Mouse (Mus musculus) hindbrain, embryonic 16.5 days (tissue): ENCODE measurements at regions not wholly inside any gene's neighbourhood (a gene's known extent, or its start where the extent isn't known, plus 50 kb on each side); places are given as distances from the start of the nearest gene placed in this dataset.

Experiments
- ATAC-seq: fragments of 200-750 bp; cut with Nextera tagmentation; 2 replicates; pipeline ENCODE4 v1.8.0; 2017; ENCODE audit warnings: moderate TSS enrichment, moderate library complexity
- H3K27ac ChIP-seq: fragments of 300-500 bp; sonication (generic); 2 replicates; pipeline ENCODE4 v1.5.1; 2014; ENCODE audit warnings: low read depth, mild to moderate bottlenecking, control low read depth, low read length, moderate library complexity
- H3K27me3 ChIP-seq: fragments of 300-500 bp; sonication (generic); replicated peaks from 2 replicates; pipeline ENCODE4 v1.6.1; 2014; ENCODE audit warnings: low read length; ENCODE audit not compliant: control insufficient read depth, insufficient read depth
- H3K36me3 ChIP-seq: fragments of 300-500 bp; sonication (generic); 2 replicates; pipeline ENCODE4 v1.6.1; 2014; ENCODE audit warnings: mild to moderate bottlenecking, low read length, moderate library complexity, mixed read lengths; ENCODE audit not compliant: control insufficient read depth, insufficient read depth
- H3K4me1 ChIP-seq: fragments of 300-500 bp; sonication (generic); 2 replicates; pipeline ENCODE4 v1.6.1; 2014; ENCODE audit warnings: low read depth, low read length; ENCODE audit not compliant: control insufficient read depth, insufficient read depth
- H3K4me2 ChIP-seq: fragments of 300-500 bp; sonication (generic); 2 replicates; pipeline ENCODE4 v1.6.1; 2014; ENCODE audit warnings: mild to moderate bottlenecking, low read length, control low read depth, moderate library complexity
- H3K4me3 ChIP-seq: fragments of 300-500 bp; sonication (generic); 2 replicates; pipeline ENCODE4 v1.5.1; 2014; ENCODE audit warnings: mild to moderate bottlenecking, low read length, control low read depth, moderate library complexity
- H3K9ac ChIP-seq: fragments of 300-500 bp; sonication (generic); 2 replicates; pipeline ENCODE4 v1.6.1; 2014; ENCODE audit warnings: low read depth, mild to moderate bottlenecking, control low read depth, low read length, moderate library complexity
- H3K9me3 ChIP-seq: fragments of 300-500 bp; sonication (generic); 2 replicates; pipeline ENCODE4 v1.6.1; 2014; ENCODE audit warnings: mild to moderate bottlenecking, low read length, moderate library complexity; ENCODE audit not compliant: control insufficient read depth
- WGBS: fragments of 180-500 bp; shearing (Covaris S2); extraction: QIAGEN DNeasy Blood & Tissue Kit; methylation state at CpG from one replicate; pipeline ENCODE4 v1.1.7; 2014; 5-methylcytosine and 5-hydroxymethylcytosine counted together

GRCm38 (mm10) chr11:92967288-92967687 is 130.5 kb upstream of the Car10 start:
- no peak for ATAC-seq
- 82% methylated on average over 1 of the region's 1 CpGs for WGBS
- H3K27me3 ChIP-seq: no peaks in the 10 kb centered on the region

GRCm38 (mm10) chr11:92999603-93000002 is 98.2 kb upstream of the Car10 start:
- Histone ChIP-seq H3K4me1 (no peaks in the 10 kb centered on the region), H3K4me2 (no peak overlapping the region), H3K36me3 (no peaks in the 10 kb centered on the region), H3K27me3 (no peaks in the 10 kb centered on the region), H3K4me3 (no peak overlapping the region), H3K9me3 (no peaks in the 10 kb centered on the region), H3K9ac (no peak overlapping the region), H3K27ac (no peak overlapping the region)
- ATAC-seq: no peak
- 75% methylated on average over 1 of the region's 1 CpGs for WGBS

More at GRCm38 (mm10) chr11:92967288-92967687, 130.5 kb upstream of the Car10 start:
- Histone ChIP-seq H3K9ac (no peak overlapping the region), H3K4me2 (no peak overlapping the region), H3K4me1 (no peaks in the 10 kb centered on the region), H3K9me3 (no peaks in the 10 kb centered on the region), H3K27ac (no peak overlapping the region), H3K36me3 (no peaks in the 10 kb centered on the region), H3K4me3 (no peak overlapping the region)

GRCm38 (mm10) chr11:93005991-93006390 is 91.8 kb upstream of the Car10 start:
- Histone ChIP-seq H3K27me3 (no peaks in the 10 kb centered on the region), H3K4me3 (no peak overlapping the region), H3K9me3 (no peaks in the 10 kb centered on the region), H3K4me1 (no peaks in the 10 kb centered on the region), H3K36me3 (no peaks in the 10 kb centered on the region), H3K27ac (no peak overlapping the region), H3K9ac (no peak overlapping the region), H3K4me2 (no peak overlapping the region)
- 59% methylated on average over 1 of the region's 1 CpGs for WGBS
- ATAC-seq: no peak

DNA sequence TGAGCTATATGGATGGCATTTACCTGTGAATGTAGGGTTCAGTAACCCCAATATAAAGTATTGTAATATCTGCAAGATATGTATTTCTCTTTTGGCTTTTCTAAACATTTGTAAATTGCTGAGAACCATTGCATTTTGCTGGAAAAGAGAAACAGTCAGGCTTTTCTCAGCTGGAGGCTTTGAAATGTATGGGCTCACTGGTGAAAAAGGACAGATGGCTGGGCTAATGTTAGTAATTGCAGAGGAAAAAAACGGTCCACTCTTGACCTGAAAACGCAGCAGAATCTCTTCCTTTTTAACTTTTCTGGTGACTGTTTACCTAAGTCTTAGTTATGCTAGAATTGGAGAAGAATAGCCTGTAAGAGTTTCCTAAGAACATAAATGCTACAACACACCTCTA is 71.8 kb upstream of the Car10 start:
- Histone ChIP-seq H3K9me3 (no peaks in the 10 kb centered on the region), H3K4me1 (no peaks in the 10 kb centered on the region), H3K9ac (no peak overlapping the region), H3K27ac (no peak overlapping the region), H3K27me3 (no peaks in the 10 kb centered on the region), H3K4me2 (no peak overlapping the region), H3K36me3 (no peaks in the 10 kb centered on the region), H3K4me3 (no peak overlapping the region)
- 39% methylated on average over 2 of the region's 2 CpGs for WGBS
- ATAC-seq: no peak

GRCm38 (mm10) chr11:93035509-93035908 is 62.3 kb upstream of the Car10 start:
- Histone ChIP-seq H3K9me3 (no peaks in the 10 kb centered on the region), H3K27ac (no peak overlapping the region), H3K27me3 (no peaks in the 10 kb centered on the region), H3K9ac (no peak overlapping the region), H3K4me2 (no peak overlapping the region), H3K4me3 (no peak overlapping the region), H3K4me1 (no peaks in the 10 kb centered on the region), H3K36me3 (no peaks in the 10 kb centered on the region)
- whole genome bisulfite sequencing: 76% methylated on average over 1 of the region's 1 CpGs
- no peak for ATAC-seq

GRCm38 (mm10) chr11:93037846-93038245 is 60.0 kb upstream of the Car10 start:
- no peak overlapping the region for H3K4me3 ChIP-seq
- no peaks in the 10 kb centered on the region for H3K4me1 ChIP-seq
- H3K27me3 ChIP-seq: no peaks in the 10 kb centered on the region
- no peak overlapping the region for H3K9ac ChIP-seq
- H3K27ac ChIP-seq: no peak overlapping the region
- WGBS: 80% methylated on average over 2 of the region's 2 CpGs
- no peaks in the 10 kb centered on the region for H3K9me3 ChIP-seq
- no peak overlapping the region for H3K4me2 ChIP-seq
- no peaks in the 10 kb centered on the region for H3K36me3 ChIP-seq
- no peak for ATAC-seq

DNA sequence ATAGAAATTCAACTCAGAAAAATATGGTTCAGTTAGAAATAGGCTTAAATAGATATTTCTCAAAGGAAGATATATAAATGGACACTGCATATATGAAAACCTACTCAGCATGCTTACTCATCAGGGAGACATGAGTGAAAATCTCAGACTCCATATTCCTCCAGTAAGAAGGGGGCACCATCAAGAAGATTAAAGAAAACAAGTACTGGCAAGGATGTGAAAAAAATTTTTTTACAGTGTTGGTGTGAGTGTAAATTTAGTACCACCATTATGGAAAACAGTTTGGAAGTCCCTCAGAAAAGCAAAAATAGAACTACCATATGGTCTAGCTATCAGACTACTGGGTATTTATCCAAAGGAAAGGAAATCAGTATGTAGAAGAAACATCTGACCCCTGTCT is 58.5 kb upstream of the Car10 start:
- Histone ChIP-seq H3K9me3 (no peaks in the 10 kb centered on the region), H3K9ac (no peak overlapping the region), H3K4me3 (no peak overlapping the region), H3K27me3 (no peaks in the 10 kb centered on the region), H3K4me2 (no peak overlapping the region), H3K4me1 (no peaks in the 10 kb centered on the region), H3K36me3 (no peaks in the 10 kb centered on the region), H3K27ac (no peak overlapping the region)
- no peak for ATAC-seq

- no peak overlapping the region for H3K27ac ChIP-seq
- no peaks in the 10 kb centered on the region for H3K27me3 ChIP-seq
- no peaks in the 10 kb centered on the region for H3K9me3 ChIP-seq
- no peak for ATAC-seq
- H3K9ac ChIP-seq: no peak overlapping the region
- H3K4me3 ChIP-seq: no peak overlapping the region
- H3K4me1 ChIP-seq: no peaks in the 10 kb centered on the region
- H3K36me3 ChIP-seq: no peaks in the 10 kb centered on the region
- H3K4me2 ChIP-seq: no peak overlapping the region
These were observed 57.0 kb upstream of the Car10 start for GRCm38 (mm10) chr11:93040816-93041215.

DNA sequence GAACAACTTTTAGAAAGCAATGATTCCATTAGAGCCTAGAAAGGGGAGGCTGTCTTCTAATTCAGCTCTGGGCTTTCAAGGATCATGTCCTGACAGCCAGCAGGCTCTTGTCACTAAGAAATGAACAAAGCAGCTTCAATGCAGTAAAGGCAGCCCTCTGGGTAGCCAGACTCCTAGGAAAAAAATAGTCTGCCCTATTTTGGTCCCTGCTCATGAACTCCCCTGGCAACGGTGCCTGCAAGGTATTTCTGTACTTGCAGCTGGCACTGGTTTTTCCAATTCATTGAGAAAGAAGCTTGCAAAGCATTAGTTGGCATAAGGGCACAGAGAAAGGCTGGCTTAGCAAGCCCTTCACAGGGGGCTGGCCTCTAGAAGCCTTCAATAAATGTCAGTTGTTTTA is 52.8 kb upstream of the Car10 start:
- H3K9me3 ChIP-seq: no peaks in the 10 kb centered on the region
- no peaks in the 10 kb centered on the region for H3K4me1 ChIP-seq
- peak; percentile 73 for ATAC-seq
- 26% methylated on average over 1 of the region's 1 CpGs for WGBS
- H3K4me2 ChIP-seq: no peak overlapping the region
- H3K27me3 ChIP-seq: no peaks in the 10 kb centered on the region
- no peak overlapping the region for H3K4me3 ChIP-seq
- 0 out of 2 replicates have a peak overlapping the region, but pooled peaks have one; percentile 17 for H3K27ac ChIP-seq
- no peak overlapping the region for H3K9ac ChIP-seq
- no peaks in the 10 kb centered on the region for H3K36me3 ChIP-seq
